Mouse (Mus musculus): ENCODE data around the gene Cstl1.
"Not testable (repeated sequence)": the region's sequence is repeated elsewhere in the genome, so short reads cannot be mapped to it uniquely, and the experiment has no call there.

Cstl1 gene

DNA sequence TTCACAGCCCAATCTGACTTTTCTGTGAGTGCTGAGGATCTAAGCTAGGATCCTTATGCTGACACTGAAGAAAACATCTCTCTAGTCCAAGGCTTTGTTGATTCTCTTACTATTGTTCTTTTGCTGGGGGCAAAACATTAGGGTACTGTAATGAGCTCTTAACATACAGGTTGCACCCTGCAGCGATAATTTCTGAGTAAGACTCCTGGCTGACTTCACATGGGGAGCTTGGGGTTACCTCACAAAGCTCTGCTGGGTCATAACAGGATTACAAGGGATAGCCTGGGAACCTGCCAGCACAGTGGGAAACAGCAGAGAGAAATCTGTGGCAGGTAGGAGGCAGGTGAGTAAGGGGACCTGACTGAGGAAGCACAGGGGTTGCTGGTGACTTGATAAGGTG lies at the start of gene Cstl1:
TSS of gene Cstl1 (plus strand) at position 301 of the 400 bp plus-strand sequence.
- no peak for DNase-seq (ENCODE audit: low spot score)

DNA sequence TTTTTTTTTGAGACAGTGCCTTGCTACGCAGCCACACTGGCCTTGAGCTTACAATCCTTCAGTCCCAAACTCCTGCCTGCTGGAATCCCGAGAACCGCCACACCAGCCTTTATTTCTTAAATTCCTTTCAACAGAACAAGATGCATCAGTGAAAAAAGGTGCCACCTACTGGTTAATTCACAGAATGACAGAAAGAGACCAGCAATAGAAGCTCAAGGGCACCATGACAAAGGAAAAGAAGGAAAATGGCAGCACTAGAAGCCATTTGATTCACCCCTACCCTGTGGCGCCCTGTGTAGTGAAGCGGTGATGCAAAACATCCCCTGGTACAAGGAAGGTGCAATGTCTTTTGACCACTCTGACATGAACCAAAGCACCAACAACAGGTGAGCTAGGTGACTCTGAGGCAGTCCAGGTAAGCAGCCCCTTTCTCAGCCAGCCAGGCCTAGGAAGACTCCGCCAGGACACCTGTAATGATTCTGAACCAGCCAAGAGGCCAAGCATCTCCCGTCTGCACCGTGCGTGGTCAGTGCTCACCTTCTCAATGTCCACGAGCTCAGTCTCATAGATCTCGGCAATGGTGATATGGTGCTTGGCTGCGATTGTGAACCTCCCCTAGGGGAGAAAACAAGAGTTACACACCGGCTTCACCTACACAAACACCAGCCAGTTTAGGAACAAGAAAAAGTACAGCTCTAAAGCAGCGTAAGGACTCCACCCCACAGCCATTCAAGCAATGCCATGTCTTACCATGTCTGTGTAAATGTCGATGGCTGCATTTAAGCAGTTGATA lies 43.6 kb upstream of the Cstl1 start:
- no peak for DNase-seq (ENCODE audit: low spot score)

GRCm38 (mm10) chr2:148707202-148707530 lies 43.0 kb upstream of the Cstl1 start:
- no peak for DNase-seq (ENCODE audit: low spot score)

GRCm38 (mm10) chr2:148712326-148712725 lies 37.8 kb upstream of the Cstl1 start:
- DNase-seq (ENCODE audit: low spot score), result no peak

DNA sequence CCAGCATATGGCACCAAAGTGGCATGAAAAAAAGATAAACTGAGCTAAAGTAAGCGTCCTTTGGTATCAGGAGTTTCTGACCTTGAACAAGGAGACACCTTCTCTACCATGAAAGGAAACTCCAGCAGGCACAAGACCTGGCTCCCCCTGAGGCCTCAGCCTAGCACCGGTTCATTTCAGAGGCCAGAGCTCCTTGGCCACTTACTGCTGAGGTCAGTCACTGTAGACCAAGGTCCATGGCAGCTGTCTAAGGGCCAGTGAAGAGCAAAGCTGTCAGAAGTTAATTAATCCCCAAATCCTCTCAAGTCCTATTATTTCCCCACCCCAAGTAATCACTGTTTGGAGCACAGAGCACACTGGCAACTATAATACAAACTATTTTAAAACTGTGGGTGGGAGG lies 33.1 kb upstream of the Cstl1 start:
- no peak for DNase-seq (ENCODE audit: low spot score)

DNA sequence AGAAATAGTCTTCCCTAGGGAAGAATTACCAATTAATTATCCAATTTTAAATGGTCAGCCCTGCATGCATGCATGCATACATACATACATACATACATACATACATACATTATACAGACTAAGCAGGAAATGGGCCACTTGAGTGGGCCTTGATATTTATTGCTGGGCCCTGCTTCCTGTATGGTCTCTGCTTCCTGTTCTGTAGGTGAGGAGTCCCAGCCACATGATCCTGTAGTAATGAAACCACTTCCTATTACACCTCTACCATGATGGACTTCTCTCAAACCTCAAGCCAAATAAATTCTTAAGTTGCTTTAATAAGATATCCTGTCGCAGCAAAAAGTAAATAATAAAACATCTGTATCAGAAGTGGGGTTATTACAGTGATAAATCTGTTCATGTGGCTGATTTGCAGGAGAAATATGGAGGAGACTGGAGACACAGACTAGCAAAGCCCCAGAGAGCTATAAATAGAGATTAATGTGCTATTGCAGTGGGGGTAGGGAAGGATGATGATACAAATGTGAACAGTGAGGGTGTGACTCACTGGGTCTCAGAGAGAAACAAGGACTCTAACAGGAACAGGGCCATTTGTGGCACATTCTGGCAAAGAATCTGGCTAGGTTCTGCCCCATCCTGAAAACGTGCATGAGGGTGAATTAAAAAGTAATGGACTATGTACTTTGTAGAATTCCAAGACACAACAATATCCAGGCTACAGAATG lies 30.7 kb upstream of the Cstl1 start:
- DNase-seq (ENCODE audit: low spot score), result no peak

GRCm38 (mm10) chr2:148731614-148732326 lies 18.4 kb upstream of the Cstl1 start:
- no peak for DNase-seq (ENCODE audit: low spot score)

GRCm38 (mm10) chr2:148732327-148733000 lies 17.7 kb upstream of the Cstl1 start, which contains the start of gene Napb:
Gene Napb, minus strand, starts transcription at chr2:148732467.
- peak; percentile 66 for DNase-seq (ENCODE audit: low spot score)

DNA sequence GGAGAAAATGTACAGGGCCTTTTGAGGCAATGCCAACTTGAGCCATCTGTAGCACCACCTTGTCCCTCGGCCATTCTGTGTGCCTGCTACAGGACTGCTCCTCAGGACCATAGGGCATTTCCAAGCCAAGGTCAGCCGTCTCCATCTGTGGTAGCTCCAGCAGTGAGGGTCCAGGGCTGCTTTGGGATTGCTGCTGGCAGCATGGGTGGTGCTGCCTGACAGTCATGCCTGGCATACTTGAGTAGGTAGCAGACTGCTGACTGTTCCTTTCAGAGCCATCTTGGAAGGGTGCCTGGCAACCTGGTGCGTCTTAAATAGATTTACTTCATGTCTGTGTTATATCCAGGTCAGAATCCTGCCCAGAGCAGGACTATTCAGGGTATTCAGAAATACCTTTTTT lies 7.2 kb upstream of the Cstl1 start:
- DNase-seq (ENCODE audit: low spot score), result no peak

DNA sequence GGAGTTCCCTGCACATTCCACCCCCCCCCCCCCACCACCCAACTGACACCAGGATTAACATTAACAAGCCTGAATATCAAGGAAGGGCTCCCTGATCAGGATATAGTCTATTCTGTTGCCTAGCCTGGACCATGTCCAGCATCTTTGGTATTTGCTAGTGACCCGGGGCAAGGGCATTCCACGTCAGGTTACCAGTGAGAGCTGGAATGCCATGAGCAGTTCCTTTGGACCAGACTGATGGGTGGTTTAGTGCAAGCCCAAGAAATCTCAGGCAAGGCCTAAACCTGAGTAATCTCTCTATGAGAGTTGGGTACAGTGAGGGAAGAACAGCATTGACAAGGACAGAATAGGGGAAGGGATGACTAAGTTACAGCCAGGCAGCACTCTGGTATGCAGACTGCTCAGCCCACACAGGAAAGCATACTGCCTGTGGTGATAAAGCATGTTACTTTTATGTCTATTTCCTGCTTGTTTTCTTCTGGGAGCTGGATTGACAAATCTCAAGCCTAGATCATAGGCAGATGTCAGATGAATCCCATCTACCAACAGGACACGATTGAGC lies 6.2 kb upstream of the Cstl1 start:
- DNase-seq (ENCODE audit: low spot score), result no peak

DNA sequence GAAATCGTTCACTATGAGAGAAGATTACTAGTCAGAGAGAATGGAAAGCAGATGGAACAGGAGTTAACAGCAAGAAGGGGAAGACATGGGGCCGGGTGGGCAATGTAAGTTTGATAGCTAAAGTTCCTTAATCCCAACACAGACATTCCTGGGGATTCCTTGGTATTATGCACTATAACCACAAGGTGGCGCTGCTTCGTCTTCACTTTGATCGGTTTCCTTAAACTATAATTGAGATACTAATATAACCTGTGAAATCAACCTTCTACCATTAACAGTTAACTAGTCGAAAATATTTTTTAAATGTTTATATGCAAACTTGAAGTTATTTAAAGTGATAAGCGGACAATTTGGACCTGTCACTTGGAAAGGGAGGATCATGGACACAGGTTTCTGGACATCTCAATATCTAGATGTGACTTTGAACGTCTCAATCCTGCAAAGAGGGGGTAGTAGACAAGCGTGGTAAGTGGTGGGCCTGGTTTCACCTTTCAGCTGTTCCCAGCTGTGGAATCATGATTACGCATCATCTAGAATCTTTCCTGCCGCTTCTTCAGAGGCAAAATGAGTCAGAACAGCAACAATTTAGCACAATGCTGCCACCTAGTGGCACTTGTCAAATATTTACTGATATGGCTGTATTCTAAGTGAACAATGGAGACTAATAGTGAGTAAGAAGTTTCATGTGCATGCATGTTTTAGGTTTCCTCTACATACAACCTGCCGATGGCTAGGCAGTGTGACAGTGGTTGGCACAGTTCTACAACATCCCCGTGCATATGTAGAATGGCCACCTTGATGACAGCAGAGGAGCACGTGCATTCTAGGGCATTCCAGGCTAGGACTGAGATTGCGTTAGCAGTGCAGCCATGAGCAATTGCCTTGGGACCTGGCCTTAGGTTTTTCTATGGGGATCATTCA lies 2.0 kb downstream of the Cstl1 start:
- DNase-seq (ENCODE audit: low spot score), result peak; percentile 55

- DNase-seq (ENCODE audit: low spot score), result no peak
Observed at GRCm38 (mm10) chr2:148754310-148754846, 4.2 kb downstream of the Cstl1 start.

DNA sequence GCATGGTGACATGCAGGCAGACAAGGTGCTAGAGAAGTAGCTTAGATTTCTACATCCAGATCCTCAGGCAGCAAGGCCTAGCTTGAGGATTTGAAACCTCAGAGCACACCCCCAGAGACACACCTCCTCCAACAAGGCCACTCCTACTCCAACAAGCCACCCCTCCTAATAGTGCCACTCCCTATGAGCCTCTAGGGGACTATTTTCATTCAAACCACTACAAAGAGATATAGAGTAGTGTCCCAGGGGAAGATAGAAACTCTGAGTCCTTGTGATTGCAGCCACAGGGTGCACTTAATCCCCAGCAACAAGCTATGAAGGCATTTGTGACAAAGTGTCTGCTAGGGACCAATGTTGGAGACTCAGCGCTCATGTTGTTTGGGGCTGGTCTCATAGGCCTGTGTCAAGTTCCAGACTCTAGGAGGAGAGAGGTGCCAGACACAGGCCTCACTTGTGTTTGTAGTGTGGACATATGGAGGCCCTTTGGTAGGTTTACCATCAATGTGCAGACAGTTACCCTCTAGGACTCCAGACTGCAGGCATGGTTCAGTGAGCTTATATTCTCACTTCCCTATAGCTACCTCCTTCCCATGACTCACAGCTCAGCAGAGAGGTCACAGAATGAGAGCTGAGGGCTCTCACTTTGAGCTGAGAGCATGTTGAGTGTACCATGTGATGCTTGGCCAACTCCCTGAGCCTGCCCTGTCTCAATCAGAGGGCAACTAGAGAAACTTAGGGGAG lies 13.7 kb downstream of the Cstl1 start:
- DNase-seq (ENCODE audit: low spot score), result no peak

DNA sequence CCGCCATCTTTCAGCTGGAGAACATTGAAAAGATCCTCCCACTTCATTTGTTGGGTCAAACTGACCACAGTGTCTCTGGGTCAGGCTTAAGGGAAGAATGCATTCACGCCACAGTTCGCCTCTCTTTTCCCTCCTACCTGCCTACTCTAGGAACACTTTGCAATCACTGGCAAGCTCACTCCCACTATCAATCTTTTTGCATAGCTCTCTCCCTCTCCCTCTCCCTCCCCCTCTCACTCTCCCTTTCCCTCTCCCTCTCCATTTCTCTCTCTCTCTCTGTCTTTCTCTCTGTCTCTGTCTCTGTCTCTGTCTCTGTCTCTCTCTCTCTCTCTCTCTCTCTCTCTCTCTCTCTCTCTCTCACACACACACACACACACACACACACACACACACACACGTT lies 21.2 kb downstream of the Cstl1 start, which contains the start of gene Cst11:
TSS of gene Cst11 (minus strand) at position 101 of the 400 bp plus-strand sequence.
- DNase-seq (ENCODE audit: low spot score), result not testable (repeated sequence)

DNA sequence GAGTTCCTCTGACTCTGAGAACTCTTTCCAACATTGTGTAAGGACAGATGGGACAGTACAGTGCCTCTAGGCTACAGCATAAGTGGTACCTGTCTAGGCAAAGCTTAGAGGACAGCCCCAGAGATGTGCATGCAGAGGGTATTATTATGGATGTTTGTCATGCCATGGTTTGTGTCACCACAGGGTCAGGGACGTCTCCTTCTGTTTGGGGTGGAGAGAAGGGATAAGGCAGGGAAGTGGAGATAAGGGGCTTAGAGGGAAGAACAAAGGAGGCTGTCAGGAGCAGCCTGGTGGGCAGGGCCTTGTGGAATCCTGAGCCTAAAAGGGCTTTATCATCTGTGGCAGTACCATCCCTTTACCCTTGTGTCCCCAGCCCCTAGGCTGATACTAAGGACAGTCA lies 31.6 kb downstream of the Cstl1 start, which contains the start of gene 8030411F24Rik:
TSS of gene 8030411F24Rik (plus strand) at position 301 of the 400 bp plus-strand sequence.
- no peak for DNase-seq (ENCODE audit: low spot score)

DNA sequence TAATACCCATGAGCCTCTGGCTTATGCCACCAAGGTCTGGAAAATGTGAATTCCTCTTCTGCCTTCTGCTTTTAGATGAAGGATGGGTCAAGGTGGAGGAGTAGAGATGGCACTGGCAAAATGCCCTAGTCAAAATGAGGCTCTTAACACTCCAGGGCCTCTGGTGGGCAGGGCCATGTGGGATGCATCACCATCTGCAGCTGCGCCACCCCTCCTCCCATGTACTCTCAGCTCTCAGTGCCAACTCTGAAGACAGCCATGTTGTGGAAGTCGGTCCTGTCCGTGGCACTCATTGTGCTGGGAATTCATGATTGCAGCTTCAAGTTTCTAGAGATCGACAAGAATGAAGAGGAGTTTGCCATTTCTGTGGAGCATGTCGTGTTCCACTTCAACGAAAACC lies 39.0 kb downstream of the Cstl1 start, which contains the start of gene Cst12:
TSS of gene Cst12 (plus strand) at position 220 of the 400 bp plus-strand sequence.
- DNase-seq (ENCODE audit: low spot score), result no peak

DNA sequence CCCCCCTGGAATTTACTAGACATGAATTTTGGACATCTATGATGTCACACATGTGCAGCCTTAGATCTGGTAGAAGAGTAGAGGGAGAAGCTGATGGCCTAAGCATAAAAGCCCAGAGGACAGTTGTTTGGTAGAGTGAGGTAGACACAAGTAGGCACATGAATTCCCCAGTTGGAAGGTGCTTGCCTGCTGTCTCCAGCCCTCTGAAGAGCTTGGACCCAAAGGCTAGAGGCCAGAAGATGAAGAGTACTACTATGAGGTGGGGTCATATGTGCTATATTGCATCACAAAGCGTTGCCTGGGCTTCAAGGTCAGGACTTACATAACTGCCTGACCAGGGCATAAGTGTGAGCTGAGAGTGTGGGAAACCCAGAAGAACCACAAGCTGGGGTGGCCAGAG lies 48.3 kb downstream of the Cstl1 start, which contains the start of gene Cst8:
TSS of gene Cst8 (plus strand) at position 301 of the 400 bp plus-strand sequence.
- DNase-seq (ENCODE audit: low spot score), result no peak

GRCm38 (mm10) chr2:148801491-148801921 lies 51.3 kb downstream of the Cstl1 start:
- no peak for DNase-seq (ENCODE audit: low spot score)

Data from T-cell, adult 2 months (primary cell).